In the genomic region with DNA sequence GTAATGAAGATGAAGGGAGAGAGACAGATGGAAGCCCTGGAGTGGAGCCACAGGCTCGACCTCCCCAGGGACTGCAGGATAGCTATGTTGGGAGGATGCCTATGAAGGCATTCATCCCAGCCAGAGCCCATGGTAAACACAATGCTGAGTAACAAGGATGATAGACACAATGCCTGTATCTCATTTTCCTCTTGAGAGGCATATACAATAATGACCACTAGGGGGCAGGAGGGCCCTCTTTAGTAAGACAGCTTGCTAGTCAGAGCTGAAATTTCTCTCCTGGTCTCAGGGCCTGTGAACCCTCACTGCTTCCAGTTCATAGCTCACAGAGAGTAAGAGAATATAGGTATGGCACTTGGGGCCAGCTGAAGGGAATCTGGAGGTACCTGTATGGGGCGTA, we compare ENCODE assay signal across 8 mouse cellular contexts. TPM values are rescaled to one million over a fixed set of nuclear protein-coding genes. Genes with fewer than 3 reads are reported as not detected.
DNase-seq lines count a peak whose midpoint lies in the region; ATAC-seq and TF ChIP-seq lines count a peak whose summit lies in the region.

No protein-coding gene starts in this region.

- H3K36me3 ChIP-seq in ES-E14 (ENCODE audit: control insufficient read depth, insufficient read depth, low read length, poor library complexity, severe bottlenecking) = no peaks in the 10 kb centered on the region

- H3K4me3 ChIP-seq in ES-E14 (ENCODE audit: insufficient read depth in 1 of 2, low read depth in 1 of 2, low read length in 2 of 2, poor library complexity in 1 of 2, severe bottlenecking in 1 of 2) = no peak overlapping the region

- in situ Hi-C loops in ES-E14 (cut with MboI; ENCODE audit: low sequenced_read_pairs in 2 of 2, unreplicated experiment in 2 of 2) = loop anchor here in 1 of 2 experiments (5.0 kb wide), 1 partner anchor 75 kb away; no protein-coding TSS in a partner anchor

- peaks cover 11 to 20% of the 10 kb centered on the region in 2 experiments for H3K4me1 ChIP-seq in ES-E14 (ENCODE audit: control insufficient read depth in 2 of 2, insufficient read depth in 2 of 2, low read length in 2 of 2, poor library complexity in 1 of 2)

- peak; percentile 71 for DNase-seq in gastrocnemius, adult 18-20 months (ENCODE audit: low spot score)
- no peak for DNase-seq in gastrocnemius, postnatal 25 days
- DNase-seq in ES-E14 (ENCODE audit: low read depth, low spot score) = peak; percentile 62
- DNase-seq in cerebellum, adult 9-11 months = peak; percentile 51
- peak; percentile 36 for DNase-seq in layer of hippocampus, adult 9-11 months
- peak; percentile 31 for DNase-seq in spleen, adult 12 weeks (ENCODE audit: low spot score)

- no peaks in the 10 kb centered on the region for H3K9me3 ChIP-seq in ES-E14 (ENCODE audit: control insufficient read depth, insufficient read depth, low read depth, low read length)

- peak; percentile 46 to 74; a peak in 2 of 4 replicates for ATAC-seq in hematopoietic stem cell, adult 5-6 weeks (replicated peaks in 1 of 2; ENCODE audit: insufficient read depth in 1 of 2, low FRiP score in 2 of 2, low TSS enrichment in 1 of 2, low read depth in 1 of 2, poor library complexity in 2 of 2, severe bottlenecking in 2 of 2)
- ATAC-seq in megakaryocyte progenitor cell, adult 5-6 weeks (replicated peaks; ENCODE audit: poor library complexity) = peak; percentile 91

- H3K27ac ChIP-seq in ES-E14 (ENCODE audit: insufficient read depth, low read depth, low read length, poor library complexity, severe bottlenecking) = no peak overlapping the region

- no peak overlapping the region for H3K9ac ChIP-seq in ES-E14 (ENCODE audit: insufficient read depth, low read depth, low read length, poor library complexity, severe bottlenecking)

TF ChIP-seq in ES-E14, 5 proteins besides CTCF, POLR2A, EP300 and RAD21:
- no peak for TF ChIP-seq MAFK (IDR thresholded peaks at IDR 0.05; ENCODE audit: insufficient read depth, low read depth, low read length)
- TF ChIP-seq CHD2 (IDR thresholded peaks at IDR 0.05; ENCODE audit: low read depth, low read length) = no peak
- TF ChIP-seq ZC3H11A (IDR thresholded peaks at IDR 0.05; ENCODE audit: borderline replicate concordance, low read depth, low read length) = peak; percentile 45; the same call in 1 of the 2 replicates
- no peak for TF ChIP-seq ZNF384 (IDR thresholded peaks at IDR 0.05; ENCODE audit: low read depth, low read length)
- TF ChIP-seq HCFC1 (IDR thresholded peaks at IDR 0.05; ENCODE audit: borderline replicate concordance, insufficient read depth, low read length) = no peak

RNA-seq across cellular contexts. Expression of a gene that starts 41.0 kb away (rescaled TPM):
- 10 to 100 TPM; 10.8 to 15.2 TPM for total RNA-seq in gastrocnemius, adult 18-20 months (2021)
- total RNA-seq in gastrocnemius, postnatal 25 days (2021) = 1 to 10 TPM; 3.9 to 9.1 TPM
- total RNA-seq in ES-E14 (2012; rRNA removed) = 2.4 and 5.3 TPM in 2 replicates
- 4.4 and 9.3 TPM in 2 replicates for total RNA-seq in hematopoietic stem cell, adult 5-6 weeks (2017)
- total RNA-seq in megakaryocyte progenitor cell, adult 5-6 weeks (2015) = 8.6 and 9.1 TPM in 2 replicates
- 3.8 and 10.8 TPM in 2 replicates for total RNA-seq in megakaryocyte progenitor cell, adult 5-6 weeks (2017)
